Mouse (Mus musculus): ENCODE results near the gene Mob1a. TPM values are rescaled to one million over a fixed set of nuclear protein-coding genes. Genes with fewer than 3 reads are reported as not detected.
A peak's percentile ranks its signal among the peaks of the same experiment; 100 is the strongest.
"Not testable (repeated sequence)": the region's sequence is repeated elsewhere in the genome, so short reads cannot be mapped to it uniquely, and the experiment has no call there.

Gene Mob1a
- total RNA-seq, 2 experiments from 2014 or later = 23.8 to 26.6 TPM

DNA sequence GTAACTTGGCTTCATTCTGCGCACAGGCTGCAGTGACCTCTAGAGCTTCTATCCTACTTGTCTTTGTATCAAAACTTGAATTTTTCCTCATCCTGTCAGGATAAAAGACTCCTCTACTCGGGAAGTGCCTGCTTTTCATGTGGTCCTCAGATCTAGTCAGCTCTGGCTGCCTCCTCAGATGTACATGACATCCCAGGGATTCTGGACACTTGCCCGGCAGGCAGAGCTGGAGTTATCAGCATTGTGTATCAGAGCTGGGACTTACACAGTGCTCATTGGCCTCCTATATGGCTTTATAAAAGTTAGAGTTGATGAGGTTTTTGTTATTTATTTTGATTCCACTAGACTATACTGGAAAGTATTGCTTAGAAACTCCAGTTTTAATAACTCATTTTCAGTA is 15.6 kb downstream of the Mob1a start:
- DNase-seq = no peak

DNA sequence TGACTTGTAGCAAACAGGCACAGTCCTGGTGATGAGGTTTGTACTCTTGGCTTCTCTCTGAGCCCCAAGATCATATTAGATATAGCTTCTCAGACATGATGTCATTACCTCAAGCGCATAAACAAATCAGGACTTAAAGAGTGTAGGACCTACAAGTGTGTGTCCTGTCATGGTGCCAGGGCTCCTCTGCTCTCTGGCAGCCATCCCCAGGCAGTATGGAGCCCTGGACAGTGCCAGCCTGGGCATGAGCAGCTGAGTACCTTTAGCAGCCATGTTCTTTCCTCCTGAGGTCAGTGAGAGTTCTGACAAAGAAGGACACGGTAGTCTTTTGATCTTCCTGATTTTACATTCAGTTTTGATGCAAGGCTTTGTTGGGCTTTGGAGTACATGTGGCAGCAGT is 17.1 kb downstream of the Mob1a start:
- DNase-seq = no peak

DNA sequence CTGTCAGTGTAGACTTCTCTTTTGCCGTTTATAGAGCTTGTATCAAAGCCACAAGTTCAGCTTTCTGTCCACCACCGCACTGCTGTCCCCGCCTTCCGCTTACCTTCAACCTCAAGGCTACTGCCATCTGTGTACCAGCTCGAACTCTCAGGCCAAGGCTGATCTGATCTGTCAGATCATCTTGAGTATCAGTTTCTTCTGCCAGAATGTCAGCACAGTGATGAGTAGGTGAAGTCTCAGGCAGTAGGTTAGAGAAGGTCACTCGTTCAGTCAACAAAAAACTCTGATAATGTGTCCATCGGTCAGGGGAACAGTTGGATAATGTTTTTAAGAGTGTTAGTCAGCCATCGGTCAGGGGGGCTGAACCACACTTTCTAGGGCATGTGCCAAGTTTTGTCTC is 19.5 kb downstream of the Mob1a start:
- not testable (repeated sequence) for DNase-seq

DNA sequence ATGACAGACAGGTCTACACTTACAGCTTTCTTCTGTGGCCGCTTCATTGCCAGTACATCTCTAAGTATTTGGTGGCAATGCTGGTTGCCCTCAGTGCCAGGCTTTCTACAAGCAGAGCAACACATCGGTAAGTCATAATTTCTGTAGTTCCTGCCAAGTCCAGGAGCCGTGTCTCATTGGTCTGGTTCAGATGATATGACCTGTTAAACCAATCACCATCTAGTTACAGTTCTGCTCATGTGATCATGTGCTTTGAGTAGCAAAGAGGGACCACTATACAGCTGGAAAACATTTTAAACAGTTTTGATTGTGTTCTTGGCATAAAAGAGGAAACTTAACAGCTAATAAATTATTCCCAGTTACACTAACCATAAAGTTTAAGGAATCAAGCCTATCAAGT is 22.1 kb downstream of the Mob1a start:
- no peak for DNase-seq

DNA sequence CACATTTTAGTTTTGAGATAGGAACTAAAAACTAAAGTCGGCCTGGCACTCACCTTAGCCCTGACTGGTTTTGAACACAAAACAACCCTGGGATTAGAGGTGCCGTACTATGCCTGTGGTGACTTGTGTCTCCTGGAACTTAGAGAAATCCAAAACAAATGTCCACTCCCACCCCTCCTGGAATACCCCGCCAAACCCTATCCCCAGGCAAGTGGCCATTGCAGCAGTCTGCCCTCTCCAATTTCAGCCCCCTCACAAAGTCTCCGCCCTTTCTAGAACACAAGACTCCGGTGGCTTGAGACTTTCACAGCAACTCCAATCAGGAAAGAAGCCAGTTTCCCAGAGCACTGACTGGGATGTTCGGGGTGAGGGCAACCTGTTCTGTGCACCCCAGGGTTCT is 23.1 kb downstream of the Mob1a start, which contains the start of gene Bola3:
Bola3 (plus strand) TSS at position 275 of the 400 bp plus-strand sequence.
- no peak for DNase-seq

DNA sequence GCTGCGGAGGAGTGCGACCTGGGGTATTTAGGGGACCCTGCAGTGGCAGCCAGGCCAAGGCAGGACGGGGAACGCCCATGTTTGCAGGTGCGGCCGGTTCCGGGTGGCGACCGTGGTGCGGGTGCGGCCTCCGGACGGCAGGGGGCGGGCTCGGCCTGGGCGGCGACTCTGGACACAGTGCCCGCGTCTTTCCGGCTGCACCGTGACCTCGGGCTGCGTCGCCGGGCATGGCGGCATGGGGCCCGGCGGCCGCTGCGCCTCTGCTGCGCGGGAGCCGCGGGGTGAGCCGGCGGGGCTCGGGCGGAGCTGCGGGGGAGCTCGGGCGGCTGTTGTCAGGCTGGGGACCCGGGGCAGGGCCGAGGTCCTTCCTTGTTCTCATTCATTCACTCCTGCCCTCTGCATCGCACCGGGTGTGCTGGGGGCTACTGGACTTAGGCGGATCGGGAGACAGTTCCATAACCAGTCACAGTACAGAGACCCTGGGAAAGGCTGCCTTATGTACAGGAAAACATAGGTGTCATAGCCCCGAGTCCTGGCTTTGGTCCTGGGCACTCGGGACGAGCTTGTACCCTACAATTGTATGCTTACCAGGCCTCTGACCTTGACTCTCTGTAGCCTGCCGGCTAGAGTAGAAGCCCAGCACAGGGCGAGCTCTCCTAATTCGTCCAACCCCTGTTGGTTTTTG is 23.6 kb downstream of the Mob1a start:
- DNase-seq = peak; percentile 88 to 95

GRCm38 (mm10) chr6:83350172-83350571 is 24.4 kb downstream of the Mob1a start:
- no peak for DNase-seq

DNA sequence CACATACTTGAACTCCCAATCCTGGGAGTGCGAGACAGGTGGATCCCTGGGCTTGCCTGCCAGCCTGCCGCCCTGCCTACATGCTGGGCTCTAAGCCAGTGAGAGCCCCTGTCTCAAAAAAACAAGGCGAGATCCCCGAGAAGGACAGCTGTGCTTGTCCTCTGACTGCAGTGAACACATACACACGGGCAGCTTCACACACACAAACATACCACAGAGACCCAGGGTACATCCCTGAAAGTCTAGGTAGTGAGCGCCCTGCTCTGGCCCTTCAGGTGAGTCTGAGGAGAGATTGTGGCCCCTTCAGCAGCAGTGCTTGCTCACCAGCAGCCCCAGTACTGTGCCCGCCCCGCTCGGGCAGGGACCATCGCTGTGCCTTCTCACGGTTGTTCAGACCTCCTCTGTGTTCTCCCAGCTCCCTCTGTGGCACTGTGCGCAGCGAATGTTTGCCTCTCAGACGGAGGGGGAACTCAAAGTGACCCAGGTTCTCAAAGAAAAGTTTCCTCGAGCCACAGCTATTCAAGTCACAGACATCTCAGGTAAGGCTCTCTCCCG is 25.1 kb downstream of the Mob1a start:
- no peak for DNase-seq

GRCm38 (mm10) chr6:83351490-83352160 is 25.8 kb downstream of the Mob1a start:
- DNase-seq = no peak

DNA sequence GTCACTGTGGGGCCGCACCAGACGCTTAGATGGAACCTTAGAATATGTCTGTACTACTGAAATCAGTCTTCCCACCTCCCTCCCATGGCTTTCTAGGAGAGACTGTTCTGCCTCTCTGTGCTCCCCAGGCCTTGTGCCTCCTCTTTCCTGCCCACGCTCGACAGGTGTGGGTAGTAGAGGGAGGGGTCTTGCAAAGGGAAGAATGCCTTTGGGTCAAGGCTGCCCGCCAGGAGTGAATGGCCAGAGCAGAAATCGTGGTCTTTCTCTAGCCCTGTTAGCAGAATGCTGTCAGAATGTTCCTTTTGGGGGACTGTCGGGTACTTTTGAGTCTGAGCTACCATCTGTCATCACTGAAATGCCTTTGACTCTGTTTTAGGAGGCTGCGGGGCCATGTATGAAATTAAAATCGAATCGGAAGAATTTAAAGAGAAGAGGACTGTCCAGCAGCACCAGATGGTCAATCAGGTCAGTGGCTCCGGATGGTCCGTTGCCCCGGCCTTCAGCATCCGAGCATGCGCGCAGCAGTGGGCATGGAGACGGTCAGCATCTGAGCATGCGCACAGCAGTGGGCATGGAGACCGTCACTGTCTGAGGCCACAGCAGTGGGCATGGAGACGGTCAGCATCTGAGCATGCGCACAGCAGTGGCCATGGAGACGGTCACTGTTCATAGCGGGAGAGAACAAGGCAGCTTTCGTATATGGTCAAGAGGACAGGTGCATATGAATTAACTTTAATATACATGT is 27.0 kb downstream of the Mob1a start:
- no peak for DNase-seq

GRCm38 (mm10) chr6:83354856-83355781 is 29.3 kb downstream of the Mob1a start:
- DNase-seq = no peak

- DNase-seq = peak; percentile 78 to 95
These were observed 30.8 kb downstream of the Mob1a start for GRCm38 (mm10) chr6:83356569-83357138.

DNA sequence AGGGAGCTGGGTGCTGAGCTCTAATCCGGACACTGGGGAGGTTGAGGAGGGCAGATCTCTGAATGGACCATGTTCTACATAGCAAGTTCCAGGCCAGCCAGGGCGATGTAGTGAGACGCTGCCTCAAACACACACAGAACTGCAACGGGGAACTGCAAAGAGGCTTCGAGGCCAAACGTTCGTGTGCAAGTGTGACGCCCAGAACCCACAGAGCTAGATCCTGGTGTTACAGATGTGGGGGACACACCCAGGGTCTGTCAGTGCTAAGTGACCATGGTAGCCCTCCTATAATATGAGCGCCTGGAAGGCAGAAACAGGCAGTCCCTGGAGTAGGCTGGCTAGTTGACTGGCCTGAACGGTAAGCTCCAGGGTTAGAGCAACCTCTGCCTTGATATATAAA is 31.6 kb downstream of the Mob1a start:
- DNase-seq = no peak

GRCm38 (mm10) chr6:83361523-83362248 is 35.9 kb downstream of the Mob1a start:
- no peak for DNase-seq

GRCm38 (mm10) chr6:83363075-83363474 is 37.3 kb downstream of the Mob1a start:
- no peak for DNase-seq

DNA sequence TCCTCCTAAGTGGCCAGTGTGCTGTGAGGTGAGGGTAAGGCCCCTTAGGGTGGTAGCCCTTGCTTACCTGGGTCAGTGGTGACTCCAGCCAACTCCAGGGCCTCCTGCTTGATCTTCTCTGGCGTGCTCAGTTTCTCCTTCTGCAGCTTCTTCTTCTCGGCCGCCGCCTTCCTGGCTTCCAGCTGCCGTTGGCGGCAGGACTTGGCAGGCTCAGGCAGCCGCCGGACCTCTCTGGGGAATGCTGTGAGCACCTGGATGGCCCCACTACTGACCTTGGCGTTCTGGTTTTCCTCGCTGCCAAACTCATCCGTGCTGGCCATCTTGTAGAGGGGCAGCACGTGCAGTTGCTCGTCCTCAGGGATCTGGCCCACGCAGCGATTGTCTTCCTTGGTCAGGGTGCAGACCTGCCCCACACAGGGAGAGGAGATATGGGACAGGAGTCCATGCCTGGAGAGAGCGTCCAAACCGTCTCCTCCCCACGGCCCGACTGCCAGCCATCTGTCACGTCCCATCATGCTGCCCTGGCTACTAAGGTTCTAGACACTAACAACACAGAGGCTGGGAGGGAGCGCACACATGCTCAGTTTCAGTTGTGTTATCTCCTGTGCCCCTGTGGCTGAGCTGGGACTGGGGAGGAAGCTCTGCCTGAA is 44.6 kb downstream of the Mob1a start:
- DNase-seq = no peak

GRCm38 (mm10) chr6:83371350-83371749 is 45.5 kb downstream of the Mob1a start:
- no peak for DNase-seq

- peak in 1 of 2 experiments; percentile 18 for DNase-seq
These were observed 48.0 kb downstream of the Mob1a start for GRCm38 (mm10) chr6:83373704-83374300.

Data from heart, adult 18-20 months (tissue).